Mouse (Mus musculus) heart, adult 2 months (tissue): ENCODE measurements around the gene Ddx54.

Experiments
- CTCF ChIP-seq: fragments of 200-600 bp; IDR thresholded peaks from 2 replicates; pipeline ENCODE4 v1.8.1; 2022; ENCODE audit warnings: antibody characterized with exemption, mild to moderate bottlenecking, moderate library complexity
- EP300 ChIP-seq: fragments of 200-500 bp; IDR thresholded peaks from 2 replicates; pipeline ENCODE4 v1.6.1; 2011; ENCODE audit warnings: low read depth, low read length, control low read depth; ENCODE audit not compliant: insufficient read depth

DNA sequence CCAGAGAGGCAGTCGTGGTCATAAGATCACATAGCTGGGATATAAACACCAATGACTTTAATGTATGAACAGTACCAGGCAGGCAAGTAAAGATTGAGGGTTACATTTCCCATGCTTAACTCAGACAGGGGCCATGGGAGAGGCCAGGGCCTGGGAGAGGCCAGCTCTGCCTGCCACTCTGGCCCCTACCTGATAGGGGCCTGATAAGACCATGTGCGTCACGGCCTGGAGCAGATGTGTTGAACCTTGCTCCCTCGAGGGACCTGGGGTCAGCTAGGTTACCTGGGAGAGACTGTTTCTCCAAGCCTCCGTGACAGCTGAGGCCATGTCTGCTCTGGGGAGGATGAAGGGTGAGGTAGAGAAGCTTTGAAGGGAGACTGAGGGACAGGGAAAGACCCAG lies 38.7 kb downstream of the Ddx54 start:
- TF ChIP-seq EP300: no peak
- no peak for TF ChIP-seq CTCF
